Mouse (Mus musculus) hindlimb bud, embryonic 11.5 days (tissue): ENCODE results near the gene Pmel.

Experiments
- DNase-seq: peaks from one replicate; pipeline ENCODE4 v3.0.0-alpha.2; 2012; ENCODE audit warnings: low read depth, low spot score; ENCODE audit errors: extremely low spot score

Gene Pmel

GRCm38 (mm10) chr10:128748252-128748864 is 44.4 kb downstream of the Pmel start:
- DNase-seq = peak; percentile 73
